ENCODE assay signal across 8 mouse cellular contexts in the genomic region with DNA sequence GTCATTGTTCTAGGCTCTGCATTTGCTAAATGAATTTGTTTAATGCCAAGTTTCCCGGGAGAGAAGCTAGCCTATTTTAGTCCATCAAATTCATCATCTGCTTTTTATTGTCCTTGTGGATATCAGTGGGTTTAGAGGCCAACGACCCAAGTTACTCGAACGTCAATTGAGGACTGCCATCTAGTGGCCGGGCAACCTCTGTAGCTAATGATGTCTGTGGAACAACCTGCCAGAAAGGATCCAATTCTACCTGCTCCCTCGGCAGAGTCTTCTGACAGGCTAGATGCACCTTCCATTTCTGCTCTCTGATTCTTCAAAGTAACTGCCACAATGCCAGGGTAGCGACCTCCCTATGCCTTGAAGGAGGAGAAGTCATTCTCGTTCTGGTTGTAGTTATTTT.
DNase-seq lines count a peak whose midpoint lies in the region; ATAC-seq and TF ChIP-seq lines count a peak whose summit lies in the region.

No protein-coding gene starts in this region.

- H3K36me3 ChIP-seq in liver, embryonic 12.5 days: no peaks in the 10 kb centered on the region
- H3K36me3 ChIP-seq in liver, postnatal 0 days (replicated peaks; ENCODE audit: insufficient read depth, low read length): no peaks in the 10 kb centered on the region
- H3K36me3 ChIP-seq in neural tube, embryonic 12.5 days: no peaks in the 10 kb centered on the region

- H3K9me3 ChIP-seq in liver, embryonic 12.5 days (replicated peaks): no peaks in the 10 kb centered on the region
- 0 out of 2 replicates have a peak, but pooled peaks cover 3% of the 10 kb centered on the region for H3K9me3 ChIP-seq in liver, postnatal 0 days (ENCODE audit: low read length)
- H3K9me3 ChIP-seq in neural tube, embryonic 12.5 days: no peaks in the 10 kb centered on the region

- WGBS in liver, embryonic 12.5 days (ENCODE audit: insufficient replicate concordance): 7% methylated on average over 8 of the region's 8 CpGs
- WGBS in liver, postnatal 0 days (ENCODE audit: insufficient replicate concordance): 5% methylated on average over 8 of the region's 8 CpGs
- 9% methylated on average over 8 of the region's 8 CpGs for WGBS in neural tube, embryonic 12.5 days

- H3K4me1 ChIP-seq in liver, embryonic 12.5 days: no peaks in the 10 kb centered on the region
- no peaks in the 10 kb centered on the region for H3K4me1 ChIP-seq in cortical plate, adult 2 months (ENCODE audit: control insufficient read depth, insufficient read depth, low read length)
- H3K4me1 ChIP-seq in liver, postnatal 0 days (ENCODE audit: insufficient read depth): peaks cover 14% of the 10 kb centered on the region
- H3K4me1 ChIP-seq in neural tube, embryonic 12.5 days: peaks cover 10% of the 10 kb centered on the region

- TF ChIP-seq CTCF in cortical plate, adult 2 months (IDR thresholded peaks at IDR 0.05; ENCODE audit: extremely low read depth, insufficient read depth, low read length): peak; percentile 84
- peak; percentile 87 for TF ChIP-seq CTCF in liver, postnatal 0 days (IDR thresholded peaks at IDR 0.05; ENCODE audit: low read depth)

- H3K4me2 ChIP-seq in liver, embryonic 12.5 days: no peak overlapping the region
- H3K4me2 ChIP-seq in liver, postnatal 0 days (ENCODE audit: low read depth, low read length): no peak overlapping the region
- no peak overlapping the region for H3K4me2 ChIP-seq in neural tube, embryonic 12.5 days (replicated peaks)

- H3K9ac ChIP-seq in liver, embryonic 12.5 days: no peak overlapping the region
- H3K9ac ChIP-seq in liver, postnatal 0 days (replicated peaks): no peak overlapping the region
- H3K9ac ChIP-seq in neural tube, embryonic 12.5 days: no peak overlapping the region

- TF ChIP-seq POLR2A in cortical plate, adult 2 months (IDR thresholded peaks at IDR 0.05; ENCODE audit: extremely low read depth, insufficient read depth, low read length): no peak

- no peak overlapping the region for H3K27ac ChIP-seq in liver, embryonic 12.5 days
- H3K27ac ChIP-seq in cortical plate, adult 2 months (ENCODE audit: insufficient read depth, low read length): no peak overlapping the region
- H3K27ac ChIP-seq in liver, postnatal 0 days (ENCODE audit: low read depth): no peak overlapping the region
- no peak overlapping the region for H3K27ac ChIP-seq in neural tube, embryonic 12.5 days

- ATAC-seq in liver, embryonic 12.5 days: no peak
- peak; percentile 51 for ATAC-seq in granulocyte monocyte progenitor cell, adult 5-6 weeks (replicated peaks; ENCODE audit: poor library complexity, severe bottlenecking)
- ATAC-seq in liver, postnatal 0 days: peak; percentile 38; the same call in 1 of the 2 replicates
- ATAC-seq in neural tube, embryonic 12.5 days (ENCODE audit: low FRiP score, low read depth): 0 out of 2 replicates have a peak, but pooled peaks have one; percentile 35

- DNase-seq in liver: peak; percentile 59
- DNase-seq in kidney, postnatal 14 days: peak; percentile 81
- DNase-seq in liver, postnatal 0 days: peak; percentile 79
- peak; percentile 88 for DNase-seq in testis, postnatal 10 days (ENCODE audit: low spot score)

- TF ChIP-seq EP300 in liver, postnatal 0 days (IDR thresholded peaks at IDR 0.05; ENCODE audit: low read depth): no peak

- H3K4me3 ChIP-seq in liver, embryonic 12.5 days: no peak overlapping the region
- H3K4me3 ChIP-seq in cortical plate, adult 2 months (ENCODE audit: insufficient read depth, low read length): no peak overlapping the region
- H3K4me3 ChIP-seq in liver, postnatal 0 days (ENCODE audit: low read depth, low read length): no peak overlapping the region
- no peak overlapping the region for H3K4me3 ChIP-seq in neural tube, embryonic 12.5 days

- H3K27me3 ChIP-seq in liver, embryonic 12.5 days (replicated peaks): no peaks in the 10 kb centered on the region
- H3K27me3 ChIP-seq in liver, postnatal 0 days (ENCODE audit: insufficient read depth, low read length): no peaks in the 10 kb centered on the region
- H3K27me3 ChIP-seq in neural tube, embryonic 12.5 days (replicated peaks): no peaks in the 10 kb centered on the region
